Mouse (Mus musculus): ENCODE results near the gene Plekha1. TPM values are rescaled to one million over a fixed set of nuclear protein-coding genes. Genes with fewer than 3 reads are reported as not detected.

Gene Plekha1
- polyA plus RNA-seq, 1 experiment from 2014 or later: 40.4 TPM

Small RNAs within 50 kb of the gene (microRNA-seq; reads per million reads assigned to microRNA genes)
- not detected for gene Mir7061

Other genes with a start within 250 kb of the Plekha1 start
- not detected in 2 replicates for gene Btbd16, start 91.7 kb upstream of the Plekha1 start, polyA plus RNA-seq (2015; fragmentation: Nextera tagmentation; extraction: Ambion mirVana)
- gene Htra1, start 70.4 kb downstream of the Plekha1 start, polyA plus RNA-seq (2015; fragmentation: Nextera tagmentation; extraction: Ambion mirVana): 29.9 and 33.7 TPM in 2 replicates
- gene Dmbt1, start 166.3 kb downstream of the Plekha1 start, polyA plus RNA-seq (2015; fragmentation: Nextera tagmentation; extraction: Ambion mirVana): 0.12 TPM in 1 of 2 replicates, not detected in the other

All from embryonic facial prominence, embryonic 13.5 days (tissue).